Mouse (Mus musculus) lung, postnatal 10 days (tissue): Measurements from ENCODE around the gene Ribc1.

Experiments
- DNase-seq: peaks from one replicate; pipeline ENCODE4 v3.0.0; 2021

Ribc1 gene

DNA sequence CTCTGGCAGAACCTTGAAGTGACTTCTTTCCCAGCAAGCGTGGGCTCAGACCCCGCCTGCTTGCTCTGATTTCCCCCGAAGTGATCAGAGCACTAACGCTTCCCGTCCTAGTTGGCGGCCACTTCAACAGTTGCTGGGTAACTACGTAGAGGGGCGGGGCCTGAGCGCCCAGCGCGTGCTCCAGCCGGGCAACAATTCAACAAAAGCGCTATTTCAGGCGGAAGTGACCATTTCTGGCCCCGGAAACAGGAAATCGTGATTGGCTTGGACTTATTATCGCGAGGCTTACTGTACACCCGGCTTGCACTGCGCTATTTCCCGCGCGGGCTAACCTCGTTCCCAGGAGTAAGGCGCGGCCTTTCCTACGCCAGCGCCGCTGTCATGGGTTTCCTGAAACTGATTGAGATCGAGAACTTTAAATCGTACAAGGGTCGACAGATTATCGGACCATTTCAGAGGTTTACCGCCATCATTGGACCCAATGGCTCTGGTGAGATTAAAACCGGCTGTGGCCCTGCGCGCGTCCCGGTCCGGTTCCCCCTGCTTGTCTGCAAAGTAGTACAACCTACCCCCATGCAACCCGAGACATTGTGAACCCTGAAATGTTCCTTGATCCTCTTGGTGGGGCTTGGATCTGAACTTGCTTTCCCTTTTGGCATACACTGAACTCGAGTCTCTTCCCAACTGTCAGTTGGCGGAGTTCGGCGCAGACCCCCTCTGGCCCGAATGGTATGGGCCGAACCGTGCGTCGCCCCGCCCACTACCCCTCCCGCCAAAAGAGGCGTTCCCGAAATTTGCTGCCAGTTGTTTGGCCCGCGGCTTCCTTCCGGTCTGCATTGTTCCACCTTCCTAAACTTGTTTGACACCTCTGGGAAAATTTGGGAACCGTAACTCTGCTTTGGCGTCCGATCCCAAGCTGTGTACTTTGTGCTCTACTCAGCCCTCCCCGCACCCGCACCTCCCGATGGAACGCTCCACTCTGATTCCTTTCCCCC, at the start of gene Ribc1, which contains the start of gene Smc1a:
Ribc1 (minus strand) TSS at position 145 of the 995 bp plus-strand sequence.
Smc1a (plus strand) TSS at position 278 of the 995 bp plus-strand sequence.
- DNase-seq: peak; percentile 95

GRCm38 (mm10) chrX:152065674-152066073, 49.6 kb upstream of the Ribc1 start:
- no peak for DNase-seq

DNA sequence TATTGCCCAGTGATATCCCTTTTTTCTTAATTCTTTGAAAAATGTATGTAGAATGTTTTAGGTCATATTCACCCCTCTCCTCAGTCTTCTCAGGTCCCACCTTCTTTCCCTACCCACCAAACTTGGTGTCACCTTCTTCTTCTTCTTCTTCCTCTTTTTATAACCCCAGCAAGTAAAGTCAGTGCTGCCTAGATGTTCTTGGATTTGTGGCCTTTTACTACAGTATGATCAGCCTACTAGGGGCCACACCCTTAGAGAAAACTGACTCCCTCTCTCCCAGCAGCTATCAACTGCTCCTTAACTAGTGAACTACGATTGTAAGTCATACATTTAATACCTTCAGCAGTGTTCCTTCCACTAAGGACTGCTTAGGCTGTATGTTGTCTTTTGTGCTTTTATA, 38.0 kb upstream of the Ribc1 start:
- DNase-seq: no peak

DNA sequence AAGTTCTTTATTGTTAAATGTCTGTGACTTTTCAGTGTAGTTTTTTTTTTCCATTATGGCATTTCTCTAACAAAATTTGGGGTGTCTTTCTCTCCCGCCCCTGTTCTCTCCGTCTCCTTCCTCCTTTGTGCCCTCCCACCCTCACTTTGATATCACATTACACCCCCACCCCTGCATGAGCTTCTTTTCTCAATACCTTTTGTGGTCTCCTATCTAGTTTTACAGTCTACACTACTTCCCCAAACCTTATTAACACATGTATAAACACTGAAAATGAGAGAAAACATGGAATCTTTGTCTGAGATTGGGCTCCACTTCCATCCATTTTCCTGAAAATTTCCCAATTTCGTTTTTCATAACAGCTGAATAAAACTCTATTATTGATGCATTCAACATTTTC, 36.5 kb upstream of the Ribc1 start:
- no peak for DNase-seq

DNA sequence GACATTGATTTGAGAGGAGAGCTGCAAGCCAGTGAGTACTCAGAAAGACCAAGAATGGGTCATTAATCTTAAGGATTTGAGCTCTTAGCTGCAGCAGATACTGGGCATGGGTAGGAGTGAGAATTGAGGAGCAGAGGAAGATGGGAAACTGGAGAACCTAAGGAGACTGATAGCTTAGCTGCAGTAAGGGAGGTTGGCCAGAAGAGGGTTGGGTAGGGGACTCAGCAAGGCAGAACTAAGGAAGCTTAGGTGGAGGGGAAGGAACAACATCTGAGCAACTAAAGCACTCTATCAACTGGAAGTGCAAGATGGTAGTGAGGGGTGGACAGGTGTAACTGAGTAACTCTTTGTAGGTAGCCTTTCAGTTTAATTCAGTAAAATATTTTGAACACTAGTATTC, 31.1 kb upstream of the Ribc1 start:
- no peak for DNase-seq

GRCm38 (mm10) chrX:152039865-152040264, 23.8 kb upstream of the Ribc1 start:
- no peak for DNase-seq

DNA sequence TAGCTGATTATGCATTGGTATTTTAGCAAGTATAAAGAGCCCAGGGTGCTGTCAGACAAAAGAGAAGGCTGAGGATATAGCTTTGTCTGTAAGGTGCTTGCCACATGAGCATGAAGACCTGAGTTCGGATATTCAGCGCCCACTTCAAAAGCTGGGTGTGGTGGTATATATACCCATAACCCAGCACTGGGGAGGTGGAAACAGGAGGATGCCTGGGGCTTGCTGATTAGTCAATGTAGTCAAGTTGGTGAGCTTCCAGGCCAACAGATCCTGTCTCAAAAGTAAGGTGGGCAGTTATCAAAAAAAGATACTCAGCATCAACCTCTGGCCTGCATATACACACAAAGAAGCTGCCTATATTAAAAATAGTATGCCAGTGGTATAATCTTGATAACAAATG, 3.2 kb upstream of the Ribc1 start:
- no peak for DNase-seq

- no peak for DNase-seq
These were observed 1.1 kb upstream of the Ribc1 start for GRCm38 (mm10) chrX:152017186-152017585.

DNA sequence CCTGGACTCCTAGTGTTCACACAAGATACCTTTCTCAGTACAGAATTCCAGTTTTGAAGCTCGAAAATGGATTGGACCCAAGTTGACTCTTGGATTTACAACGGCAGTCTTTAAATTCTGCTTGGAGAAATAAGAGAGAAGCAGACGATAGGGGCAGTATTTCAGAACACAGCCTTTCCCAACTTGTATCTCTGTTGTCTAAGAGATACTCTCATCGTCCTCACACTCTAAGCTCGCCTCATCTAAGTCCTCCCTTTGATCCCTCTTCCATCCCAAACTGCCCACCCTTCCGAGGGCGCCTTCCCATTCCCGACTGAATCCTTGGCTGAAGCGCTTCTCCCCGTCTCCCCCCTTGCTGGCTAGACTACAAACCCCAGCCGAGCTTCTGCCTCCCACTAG, 344 bp downstream of the Ribc1 start:
- DNase-seq: no peak

DNA sequence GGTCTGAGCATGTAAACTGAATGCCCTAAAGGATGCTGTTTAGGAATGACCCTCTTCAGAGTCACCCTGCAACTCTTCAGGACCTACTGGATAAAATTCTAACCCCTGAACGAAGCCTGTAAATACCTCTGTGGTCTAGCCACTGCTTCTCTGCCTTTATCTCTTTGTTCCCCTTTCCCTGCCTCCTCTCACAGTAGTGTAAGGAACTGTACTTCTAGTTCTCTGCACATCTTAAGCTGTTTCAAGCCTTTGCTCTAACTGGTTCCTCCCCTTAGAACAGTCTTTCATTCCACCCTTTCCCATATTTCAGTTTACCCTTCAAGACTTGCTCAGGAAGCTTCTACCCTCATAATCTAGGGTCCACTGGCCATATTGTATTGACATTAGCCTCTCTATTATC, 8.2 kb downstream of the Ribc1 start:
- DNase-seq: no peak

DNA sequence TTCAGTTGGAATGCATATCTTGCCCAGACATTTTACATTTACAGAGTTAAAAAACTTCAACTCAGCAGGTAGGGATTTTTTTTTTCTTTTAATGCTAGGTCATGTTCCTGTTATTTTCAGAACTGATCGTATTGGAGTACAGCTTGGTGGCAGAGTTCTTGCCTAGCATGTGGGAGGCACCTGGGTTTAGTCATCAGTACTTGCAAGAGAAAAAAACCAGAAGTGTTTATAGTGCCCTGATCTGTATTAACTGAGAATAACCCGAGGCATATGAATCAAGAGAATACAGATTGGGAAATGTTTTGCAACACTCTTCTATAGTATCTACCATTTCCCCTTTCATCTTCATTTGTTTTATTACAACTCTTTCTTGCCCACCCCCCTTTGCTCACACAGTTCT, 13.2 kb downstream of the Ribc1 start:
- no peak for DNase-seq

- peak; percentile 92 for DNase-seq
These were observed 14.1 kb downstream of the Ribc1 start, which contains the start of gene Hsd17b10 for GRCm38 (mm10) chrX:152001737-152002710. Gene Hsd17b10, plus strand, starts transcription at chrX:152001845.

DNA sequence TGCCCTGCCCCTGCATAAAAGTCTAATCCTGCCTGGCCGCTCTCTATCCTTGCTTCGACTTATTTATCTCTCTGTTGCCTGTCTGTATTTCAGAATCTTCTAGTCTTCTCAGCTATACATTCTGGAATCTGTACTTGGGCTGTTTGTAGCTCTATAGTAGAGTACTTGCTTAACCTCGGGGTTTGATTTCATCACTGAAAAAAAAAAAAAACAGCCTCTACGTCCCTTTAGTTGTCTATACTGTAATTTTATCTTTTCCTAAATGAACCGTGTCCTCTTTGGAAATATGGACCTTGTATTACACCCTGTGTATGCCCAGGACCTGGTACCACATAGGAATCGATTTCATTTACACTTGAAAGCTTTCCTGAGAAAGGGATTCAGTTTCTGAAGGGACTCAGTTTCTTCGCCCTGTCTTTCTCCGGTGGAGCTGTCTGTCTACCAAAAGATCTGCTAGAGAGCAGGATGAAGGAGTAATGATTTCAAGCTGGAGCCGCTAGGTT, 14.9 kb downstream of the Ribc1 start:
- no peak for DNase-seq

- DNase-seq: no peak
These were observed 16.9 kb downstream of the Ribc1 start for GRCm38 (mm10) chrX:151999006-151999710.
